Mouse (Mus musculus): ENCODE data around the gene Ivd. TPM values are rescaled to one million over a fixed set of nuclear protein-coding genes. Genes with fewer than 3 reads are reported as not detected.
A peak's percentile ranks its signal among the peaks of the same experiment; 100 is the strongest.

The Ivd gene
- polyA plus RNA-seq, 1 experiment from 2014 or later: 56.8 TPM

GRCm38 (mm10) chr2:118887845-118888548, 26.2 kb downstream of the Ivd start:
- no peak overlapping the region for H3K27ac ChIP-seq
- H3K36me3 ChIP-seq: no peaks in the 10 kb centered on the region
- H3K27me3 ChIP-seq: peaks cover 43% of the 10 kb centered on the region
- H3K4me2 ChIP-seq (replicated peaks): peak overlapping the region; percentile 25
- 32% methylated on average over 14 of the region's 14 CpGs for WGBS
- no peak overlapping the region for H3K9ac ChIP-seq
- 0 out of 2 replicates have a peak, but pooled peaks have one; percentile 42 for ATAC-seq (ENCODE audit: low FRiP score)
- no peaks in the 10 kb centered on the region for H3K9me3 ChIP-seq (replicated peaks)
- H3K4me1 ChIP-seq: peaks cover 10% of the 10 kb centered on the region
- H3K4me3 ChIP-seq: no peak overlapping the region

- Histone ChIP-seq H3K27ac (no peak overlapping the region), H3K27me3 (peaks cover 57% of the 10 kb centered on the region), H3K36me3 (no peaks in the 10 kb centered on the region), H3K4me2 (replicated peaks) (no peak overlapping the region), H3K9me3 (replicated peaks) (no peaks in the 10 kb centered on the region), H3K4me3 (no peak overlapping the region), H3K4me1 (peaks cover 9% of the 10 kb centered on the region), H3K9ac (no peak overlapping the region)
- no peak for ATAC-seq (ENCODE audit: low FRiP score)
- WGBS: 89% methylated on average over 4 of the region's 4 CpGs
Measured at GRCm38 (mm10) chr2:118891173-118891572, 29.4 kb downstream of the Ivd start.

DNA sequence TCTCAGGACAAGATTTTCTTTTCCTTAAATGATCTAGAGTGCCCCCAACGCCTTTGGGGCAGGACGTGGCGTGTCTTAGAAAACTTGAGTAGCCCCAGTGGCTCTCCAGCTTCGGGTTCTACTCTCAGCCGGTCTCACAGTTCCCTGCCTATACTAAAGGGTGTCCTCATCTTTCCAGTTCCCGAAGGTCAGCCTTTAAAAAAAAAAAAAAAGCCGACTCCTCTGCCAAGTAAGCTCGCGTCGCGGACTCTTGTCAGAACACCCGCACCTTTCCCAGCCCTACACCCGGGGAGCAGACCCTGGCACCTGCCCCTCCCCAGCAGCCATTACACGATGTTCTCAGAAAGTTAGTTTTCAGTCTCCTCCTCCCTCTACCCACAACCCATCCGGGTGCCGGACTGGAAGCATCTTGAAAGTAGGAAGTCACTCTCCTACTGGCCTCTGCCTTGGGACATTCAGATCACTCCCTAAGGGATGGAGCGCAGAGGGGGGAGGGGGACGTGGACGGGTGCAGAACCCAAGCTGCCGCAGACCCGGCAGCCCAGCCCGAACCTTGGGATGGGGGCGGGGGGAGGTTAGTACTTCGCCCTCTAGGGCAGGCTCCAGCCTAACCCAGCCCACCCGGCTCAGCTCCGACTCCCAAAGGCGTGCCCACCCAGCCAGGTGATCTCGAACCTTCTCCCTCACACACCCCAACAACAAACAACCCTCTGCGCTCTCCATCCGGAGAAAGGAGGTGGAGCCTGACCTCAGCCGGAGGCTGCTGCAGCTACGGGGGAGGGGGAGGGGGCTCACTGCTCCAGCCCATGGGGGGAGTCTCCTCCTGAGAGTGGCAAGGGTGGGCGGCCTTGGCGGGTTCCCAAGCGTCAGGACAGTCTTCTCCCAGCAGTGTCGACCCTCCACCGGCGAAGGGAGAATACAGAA, 34.5 kb downstream of the Ivd start:
- Histone ChIP-seq H3K27ac (no peak overlapping the region), H3K9ac (peak overlapping the region; percentile 44), H3K4me1 (peaks cover 35% of the 10 kb centered on the region), H3K9me3 (replicated peaks) (no peaks in the 10 kb centered on the region), H3K4me3 (peak overlapping the region; percentile 34), H3K27me3 (peaks cover 92% of the 10 kb centered on the region), H3K36me3 (no peaks in the 10 kb centered on the region), H3K4me2 (replicated peaks) (peak overlapping the region; percentile 71)
- WGBS: under 1% methylated on average over 37 of the region's 38 CpGs
- 0 out of 2 replicates have a peak, but pooled peaks have one; percentile 1 for ATAC-seq (ENCODE audit: low FRiP score)

- Histone ChIP-seq H3K4me2 (replicated peaks) (peak overlapping the region; percentile 71), H3K36me3 (no peaks in the 10 kb centered on the region), H3K9me3 (replicated peaks) (no peaks in the 10 kb centered on the region), H3K27me3 (peaks cover 85% of the 10 kb centered on the region), H3K4me1 (peaks cover 35% of the 10 kb centered on the region), H3K27ac (no peak overlapping the region), H3K9ac (peak overlapping the region; percentile 44), H3K4me3 (peak overlapping the region; percentile 34)
- 1% methylated on average over 13 of the region's 13 CpGs for WGBS
- ATAC-seq (ENCODE audit: low FRiP score): no peak
Measured at GRCm38 (mm10) chr2:118896914-118897291, 35.1 kb downstream of the Ivd start.

GRCm38 (mm10) chr2:118897392-118897791, 35.6 kb downstream of the Ivd start:
- Histone ChIP-seq H3K4me1 (peaks cover 35% of the 10 kb centered on the region), H3K27me3 (peaks cover 81% of the 10 kb centered on the region)

DNA sequence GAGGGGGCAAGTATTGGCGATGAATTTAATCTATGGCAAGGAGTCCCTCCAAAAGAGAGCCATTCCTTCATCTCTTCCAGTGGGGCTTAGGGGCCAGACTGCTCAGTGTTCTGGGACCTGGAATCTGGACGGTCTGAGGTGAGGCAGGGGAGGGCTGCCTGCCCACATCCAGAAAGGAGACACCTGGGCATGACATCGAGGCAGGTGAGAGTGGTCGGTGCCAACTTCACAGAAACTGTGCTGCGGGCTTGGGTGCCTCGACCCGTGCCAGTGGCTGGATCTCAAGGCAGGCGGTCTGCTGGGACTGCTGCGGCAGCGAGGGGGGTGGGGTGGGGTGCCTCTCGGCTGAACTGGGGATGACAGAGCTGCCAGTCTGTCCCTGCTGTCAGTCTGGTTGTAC, 36.1 kb downstream of the Ivd start:
- Histone ChIP-seq H3K4me3 (no peak overlapping the region), H3K9ac (no peak overlapping the region), H3K4me2 (replicated peaks) (peak overlapping the region; percentile 13)

More at GRCm38 (mm10) chr2:118897392-118897791, 35.6 kb downstream of the Ivd start:
- H3K4me2 ChIP-seq (replicated peaks): peak overlapping the region; percentile 71
- WGBS: 3% methylated on average over 7 of the region's 7 CpGs
- H3K27ac ChIP-seq: no peak overlapping the region
- no peak for ATAC-seq (ENCODE audit: low FRiP score)
- no peak overlapping the region; the same call in 1 of the 2 replicates for H3K9ac ChIP-seq
- no peaks in the 10 kb centered on the region for H3K9me3 ChIP-seq (replicated peaks)
- peak overlapping the region; percentile 34 for H3K4me3 ChIP-seq
- no peaks in the 10 kb centered on the region for H3K36me3 ChIP-seq

DNA sequence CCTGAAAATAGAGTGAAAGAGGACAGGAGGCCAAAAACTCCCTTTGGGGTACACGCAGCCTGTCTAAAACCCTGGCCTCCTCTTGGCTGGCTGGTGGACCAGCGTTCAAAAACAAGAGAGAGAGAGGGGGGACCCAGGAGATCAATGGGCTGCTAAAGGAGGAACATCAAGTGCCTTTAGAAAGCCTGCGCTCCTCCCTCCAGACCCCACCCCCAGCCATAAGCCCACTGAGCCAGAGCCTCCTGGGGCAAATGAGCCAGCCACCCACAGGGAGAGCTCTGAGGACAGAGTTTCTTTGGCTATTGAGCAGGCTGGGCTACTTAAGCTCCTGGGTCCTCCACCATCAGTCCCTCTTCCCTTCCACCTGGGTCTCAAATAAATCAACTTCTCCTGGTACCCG, 37.0 kb downstream of the Ivd start:
- H3K4me3 ChIP-seq: no peak overlapping the region
- H3K4me2 ChIP-seq (replicated peaks): no peak overlapping the region
- peaks cover 46% of the 10 kb centered on the region for H3K4me1 ChIP-seq
- no peaks in the 10 kb centered on the region for H3K9me3 ChIP-seq (replicated peaks)
- ATAC-seq (ENCODE audit: low FRiP score): no peak
- H3K27ac ChIP-seq: no peak overlapping the region
- no peaks in the 10 kb centered on the region for H3K36me3 ChIP-seq
- WGBS: 1% methylated on average over 4 of the region's 4 CpGs
- no peak overlapping the region for H3K9ac ChIP-seq
- peaks cover 71% of the 10 kb centered on the region for H3K27me3 ChIP-seq

More for the DNA sequence above, 36.1 kb downstream of the Ivd start:
- 0% methylated on average over 11 of the region's 11 CpGs for WGBS
- no peak for ATAC-seq (ENCODE audit: low FRiP score)
- Histone ChIP-seq H3K36me3 (no peaks in the 10 kb centered on the region), H3K27me3 (peaks cover 78% of the 10 kb centered on the region), H3K27ac (no peak overlapping the region), H3K4me1 (peaks cover 37% of the 10 kb centered on the region), H3K9me3 (replicated peaks) (no peaks in the 10 kb centered on the region)

DNA sequence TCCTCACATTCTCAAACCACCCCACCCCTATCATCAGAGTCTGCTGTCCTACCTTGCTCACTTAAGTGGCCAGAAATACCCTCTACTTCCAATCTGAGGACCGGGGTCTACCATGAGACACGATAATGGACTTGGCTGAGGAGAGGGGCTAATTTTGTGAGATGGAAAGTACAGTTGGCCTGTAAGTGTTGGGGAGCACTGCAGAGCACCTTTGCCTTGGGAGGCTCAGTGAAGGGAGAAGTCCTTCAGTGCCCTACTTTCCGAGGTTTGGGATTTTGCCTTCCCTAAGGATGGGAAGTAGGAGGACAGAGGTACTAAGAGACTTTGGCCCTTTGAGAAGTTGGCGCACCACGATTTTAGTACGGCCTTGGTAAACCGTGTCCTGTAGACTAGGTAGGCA, 37.6 kb downstream of the Ivd start:
- Histone ChIP-seq H3K4me2 (replicated peaks) (no peak overlapping the region), H3K36me3 (no peaks in the 10 kb centered on the region), H3K27ac (no peak overlapping the region), H3K4me3 (no peak overlapping the region), H3K4me1 (peaks cover 51% of the 10 kb centered on the region), H3K9me3 (replicated peaks) (no peaks in the 10 kb centered on the region), H3K9ac (no peak overlapping the region), H3K27me3 (peaks cover 68% of the 10 kb centered on the region)
- ATAC-seq (ENCODE audit: low FRiP score): no peak
- WGBS: 11% methylated on average over 7 of the region's 7 CpGs

DNA sequence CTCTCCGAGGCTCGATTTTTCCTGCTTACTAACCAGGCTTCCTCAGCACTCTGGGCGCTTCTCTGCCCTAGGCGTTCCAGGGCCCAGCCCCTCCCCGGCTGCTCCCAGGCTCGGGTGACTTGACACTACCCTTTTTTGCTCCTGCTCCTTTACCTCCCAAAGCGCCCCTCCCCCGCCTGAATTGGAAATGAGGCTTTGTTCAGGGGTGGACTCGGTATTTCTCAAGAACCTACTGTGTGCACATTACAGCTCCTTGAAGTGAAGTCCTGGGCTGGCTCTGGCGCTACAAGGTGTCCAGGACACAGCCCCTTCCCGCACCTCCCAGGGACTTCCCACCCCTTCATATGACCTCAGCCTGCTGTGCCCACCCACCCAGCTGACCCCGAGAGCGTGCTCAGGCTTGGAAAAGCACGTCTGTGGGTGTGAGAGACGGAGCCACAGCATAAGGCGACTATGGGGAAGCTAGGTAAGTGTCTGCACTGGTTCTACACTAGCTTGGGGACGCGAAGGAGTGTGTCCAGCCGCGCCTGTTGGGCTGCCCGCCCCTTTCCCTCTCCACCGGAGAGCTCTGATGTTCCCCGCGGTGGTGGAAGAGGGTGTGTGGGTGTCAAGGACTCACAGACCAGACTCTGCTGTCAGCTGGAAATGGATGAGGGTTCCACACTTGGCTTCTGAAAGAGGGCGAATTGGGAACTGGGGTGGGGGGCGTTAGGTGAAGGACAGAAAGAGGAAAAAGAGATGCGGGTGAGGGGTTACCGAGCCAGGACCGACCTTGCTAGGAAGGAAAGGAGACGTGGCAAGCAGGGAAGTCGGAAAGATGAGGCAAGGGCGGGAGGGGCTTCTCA, 38.4 kb downstream of the Ivd start, which contains the start of gene Bahd1:
TSS of gene Bahd1 (plus strand) at position 397 of the 845 bp plus-strand sequence.
- no peaks in the 10 kb centered on the region for H3K9me3 ChIP-seq (replicated peaks)
- H3K27ac ChIP-seq: no peak within 1 kb of the TSS; the same call in 1 of the 2 replicates
- ATAC-seq (ENCODE audit: low FRiP score): peak; percentile 1; the same call in 1 of the 2 replicates
- under 1% methylated on average over 32 of the region's 32 CpGs for WGBS
- H3K4me2 ChIP-seq (replicated peaks): peak within 1 kb of the TSS; percentile 71
- no peaks in the 10 kb centered on the region for H3K36me3 ChIP-seq
- peak within 1 kb of the TSS; percentile 96 for H3K4me3 ChIP-seq
- H3K9ac ChIP-seq: peak within 1 kb of the TSS; percentile 93
- H3K27me3 ChIP-seq: peaks cover 59% of the 10 kb centered on the region
- H3K4me1 ChIP-seq: peaks cover 60% of the 10 kb centered on the region

DNA sequence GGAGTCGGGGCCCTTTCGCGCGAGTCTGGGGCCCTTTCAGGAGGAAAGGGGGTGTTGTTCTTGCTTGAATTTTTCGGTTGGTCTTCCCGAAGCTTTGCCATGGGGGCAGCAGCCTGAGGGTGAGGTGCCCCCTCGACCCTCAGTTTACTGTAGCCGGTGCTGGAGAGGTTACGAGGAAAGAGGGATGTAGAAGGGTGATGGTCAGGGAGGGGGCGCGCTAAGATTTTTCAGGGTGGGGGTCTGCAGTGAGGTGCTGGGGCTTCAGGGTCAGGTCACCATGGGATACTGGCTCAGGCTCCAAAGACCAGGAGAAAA, 39.0 kb downstream of the Ivd start:
- WGBS: under 1% methylated on average over 11 of the region's 11 CpGs
- H3K4me1 ChIP-seq: peaks cover 66% of the 10 kb centered on the region
- ATAC-seq (ENCODE audit: low FRiP score): peak; percentile 17

DNA sequence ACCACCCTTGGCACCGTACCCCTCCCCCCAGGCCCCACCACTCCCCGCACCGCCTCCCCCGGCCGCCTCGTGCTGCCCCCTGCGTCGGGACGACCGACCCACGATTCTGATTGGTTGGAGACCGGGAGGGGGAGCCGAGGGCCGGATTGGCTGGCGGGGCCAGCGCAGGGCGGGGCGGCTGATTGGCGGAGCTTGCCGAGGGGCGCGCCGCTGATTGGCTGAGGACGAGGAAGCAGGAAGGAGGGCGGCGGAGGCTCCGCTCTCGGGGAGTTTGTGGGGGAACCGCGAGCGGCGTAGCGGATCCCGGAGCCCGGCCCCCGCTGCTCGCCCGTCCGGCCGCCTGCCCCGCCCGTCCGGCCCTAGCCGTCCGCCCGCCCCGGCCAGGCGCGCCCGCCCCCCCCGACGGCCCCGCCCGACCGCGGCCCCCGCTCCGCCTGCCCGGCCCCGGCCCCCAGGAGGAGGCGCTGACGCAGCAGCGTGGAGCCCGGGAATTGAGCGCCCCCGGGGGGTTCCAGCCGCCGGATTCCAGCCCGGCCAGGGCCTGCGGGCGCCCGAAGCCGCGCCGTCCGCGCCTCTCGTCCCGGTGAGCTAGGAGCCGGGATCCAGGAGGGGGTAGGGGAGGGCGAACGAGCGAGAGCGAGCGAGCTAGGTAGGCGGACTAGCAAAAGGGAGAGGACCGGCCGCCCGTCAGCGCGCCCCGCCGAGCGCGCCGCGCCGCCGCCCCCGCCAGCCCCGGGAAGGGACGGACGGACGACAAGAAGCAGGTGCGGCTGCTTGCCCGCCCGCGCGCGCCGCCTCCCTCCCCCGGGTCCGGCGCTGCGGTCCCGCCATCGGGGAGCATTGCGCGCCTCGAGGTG, 39.6 kb downstream of the Ivd start:
- H3K27ac ChIP-seq: peak overlapping the region; percentile 93
- ATAC-seq (ENCODE audit: low FRiP score): peak; percentile 89
- under 1% methylated on average over 60 of the region's 120 CpGs for WGBS
- no peaks in the 10 kb centered on the region for H3K9me3 ChIP-seq (replicated peaks)
- no peaks in the 10 kb centered on the region for H3K36me3 ChIP-seq
- H3K9ac ChIP-seq: peak overlapping the region; percentile 93
- peak overlapping the region; percentile 71 for H3K4me2 ChIP-seq (replicated peaks)
- peaks cover 47% of the 10 kb centered on the region for H3K27me3 ChIP-seq
- H3K4me3 ChIP-seq: peak overlapping the region; percentile 96
- peaks cover 68% of the 10 kb centered on the region for H3K4me1 ChIP-seq

More for the DNA sequence above, 39.0 kb downstream of the Ivd start:
- peak overlapping the region; percentile 93 for H3K9ac ChIP-seq
- peak overlapping the region; percentile 96 for H3K4me3 ChIP-seq
- no peaks in the 10 kb centered on the region for H3K9me3 ChIP-seq (replicated peaks)
- H3K4me2 ChIP-seq (replicated peaks): peak overlapping the region; percentile 71
- peaks cover 53% of the 10 kb centered on the region for H3K27me3 ChIP-seq
- no peaks in the 10 kb centered on the region for H3K36me3 ChIP-seq
- H3K27ac ChIP-seq: no peak overlapping the region
